Mouse (Mus musculus) forebrain, embryonic 12.5 days (tissue): ENCODE results near the gene Rora. TPM values are rescaled to one million over a fixed set of nuclear protein-coding genes. Genes with fewer than 3 reads are reported as not detected.

ENCODE experiments used
- ATAC-seq: fragments of 200-750 bp; cut with Nextera tagmentation; 2 replicates; pipeline ENCODE4 v1.8.0; 2017; ENCODE audit warnings: moderate TSS enrichment; ENCODE audit not compliant: low FRiP score
- H3K27ac ChIP-seq: fragments of 300-500 bp; sonication (generic); 2 replicates; pipeline ENCODE4 v1.5.1; 2016; ENCODE audit warnings: mild to moderate bottlenecking
- H3K27me3 ChIP-seq: fragments of 300-500 bp; sonication (generic); 2 replicates; pipeline ENCODE4 v1.6.1; 2016; ENCODE audit warnings: mild to moderate bottlenecking
- H3K36me3 ChIP-seq: fragments of 300-500 bp; sonication (generic); replicated peaks from 2 replicates; pipeline ENCODE4 v1.6.1; 2016; ENCODE audit warnings: mild to moderate bottlenecking
- H3K4me1 ChIP-seq: fragments of 300-500 bp; sonication (generic); 2 replicates; pipeline ENCODE4 v1.6.1; 2016
- H3K4me2 ChIP-seq: fragments of 300-500 bp; sonication (generic); 2 replicates; pipeline ENCODE4 v1.6.1; 2016; ENCODE audit warnings: mild to moderate bottlenecking, moderate library complexity
- H3K4me3 ChIP-seq: fragments of 300-500 bp; sonication (generic); replicated peaks from 2 replicates; pipeline ENCODE4 v1.5.1; 2016; ENCODE audit warnings: mild to moderate bottlenecking
- H3K9ac ChIP-seq: fragments of 300-500 bp; sonication (generic); 2 replicates; pipeline ENCODE4 v1.6.1; 2016; ENCODE audit warnings: mild to moderate bottlenecking
- H3K9me3 ChIP-seq: fragments of 300-500 bp; sonication (generic); 2 replicates; pipeline ENCODE4 v1.6.1; 2016
- WGBS: fragments of 180-500 bp; shearing (Covaris S2); methylation state at CpG from one replicate; pipeline ENCODE4 v1.1.7; 2016; 5-methylcytosine and 5-hydroxymethylcytosine counted together
- polyA plus RNA-seq: library from polyadenylated mRNA; unstranded; fragments of >200 nt; fragmentation: Nextera tagmentation; extraction: Ambion mirVana; gene quantifications from 2 replicates; pipeline ENCODE4 v1.2.1, GENCODE M21; 2016

The Rora gene
- polyA plus RNA-seq, 1 experiment from 2014 or later = 7.3 TPM

- Histone ChIP-seq H3K27me3 (peaks cover 10% of the 10 kb centered on the region), H3K4me3 (no peak overlapping the region), H3K4me2 (no peak overlapping the region), H3K4me1 (peaks cover 15% of the 10 kb centered on the region), H3K9me3 (no peaks in the 10 kb centered on the region), H3K27ac (no peak overlapping the region), H3K9ac (no peak overlapping the region), H3K36me3 (no peaks in the 10 kb centered on the region)
- 90% methylated on average over 11 of the region's 11 CpGs for WGBS
- no peak for ATAC-seq
These were observed 654.4 kb downstream of the Rora start for GRCm38 (mm10) chr9:69307974-69308373.

GRCm38 (mm10) chr9:69310524-69310923 is 656.9 kb downstream of the Rora start:
- no peak overlapping the region for H3K4me2 ChIP-seq
- H3K27ac ChIP-seq = no peak overlapping the region
- peaks cover 9% of the 10 kb centered on the region for H3K27me3 ChIP-seq
- H3K4me3 ChIP-seq = no peak overlapping the region
- H3K4me1 ChIP-seq = peaks cover 8% of the 10 kb centered on the region; the same call in 1 of the 2 replicates
- H3K36me3 ChIP-seq = no peaks in the 10 kb centered on the region
- no peak for ATAC-seq
- H3K9me3 ChIP-seq = no peaks in the 10 kb centered on the region
- H3K9ac ChIP-seq = no peak overlapping the region
- 66% methylated on average over 12 of the region's 12 CpGs for WGBS

- Histone ChIP-seq H3K4me1 (peaks cover 8% of the 10 kb centered on the region; the same call in 1 of the 2 replicates), H3K27ac (no peak overlapping the region), H3K9me3 (no peaks in the 10 kb centered on the region), H3K27me3 (peaks cover 9% of the 10 kb centered on the region), H3K9ac (no peak overlapping the region), H3K36me3 (no peaks in the 10 kb centered on the region), H3K4me3 (no peak overlapping the region), H3K4me2 (no peak overlapping the region)
- ATAC-seq = no peak
- WGBS = 83% methylated on average over 3 of the region's 3 CpGs
These were observed 659.7 kb downstream of the Rora start for GRCm38 (mm10) chr9:69313297-69313696.

GRCm38 (mm10) chr9:69314451-69315210 is 661.0 kb downstream of the Rora start:
- WGBS = 90% methylated on average over 9 of the region's 9 CpGs
- H3K4me1 ChIP-seq = peaks cover 8% of the 10 kb centered on the region; the same call in 1 of the 2 replicates
- H3K27ac ChIP-seq = no peak overlapping the region

GRCm38 (mm10) chr9:69317527-69318115 is 664.0 kb downstream of the Rora start:
- Histone ChIP-seq H3K36me3 (no peaks in the 10 kb centered on the region), H3K9ac (no peak overlapping the region), H3K4me1 (peaks cover 5% of the 10 kb centered on the region; the same call in 1 of the 2 replicates), H3K27me3 (peaks cover 20% of the 10 kb centered on the region), H3K4me2 (no peak overlapping the region), H3K4me3 (no peak overlapping the region), H3K9me3 (no peaks in the 10 kb centered on the region), H3K27ac (no peak overlapping the region)
- ATAC-seq = no peak
- WGBS = 47% methylated on average over 3 of the region's 3 CpGs

More at GRCm38 (mm10) chr9:69314451-69315210, 661.0 kb downstream of the Rora start:
- no peak for ATAC-seq
- no peaks in the 10 kb centered on the region for H3K36me3 ChIP-seq
- peaks cover 16% of the 10 kb centered on the region for H3K27me3 ChIP-seq
- H3K9ac ChIP-seq = no peak overlapping the region
- H3K9me3 ChIP-seq = no peaks in the 10 kb centered on the region
- no peak overlapping the region for H3K4me3 ChIP-seq
- no peak overlapping the region for H3K4me2 ChIP-seq

GRCm38 (mm10) chr9:69319434-69319833 is 665.8 kb downstream of the Rora start:
- no peak overlapping the region for H3K27ac ChIP-seq
- no peak for ATAC-seq
- H3K9me3 ChIP-seq = no peaks in the 10 kb centered on the region
- no peak overlapping the region for H3K4me3 ChIP-seq
- 95% methylated on average over 6 of the region's 6 CpGs for WGBS
- H3K9ac ChIP-seq = no peak overlapping the region
- no peak overlapping the region for H3K4me2 ChIP-seq
- peaks cover 13% of the 10 kb centered on the region for H3K27me3 ChIP-seq
- no peaks in the 10 kb centered on the region for H3K36me3 ChIP-seq
- no peaks in the 10 kb centered on the region for H3K4me1 ChIP-seq

- Histone ChIP-seq H3K36me3 (no peaks in the 10 kb centered on the region), H3K27ac (no peak overlapping the region), H3K9ac (no peak overlapping the region), H3K4me2 (no peak overlapping the region), H3K27me3 (peaks cover 13% of the 10 kb centered on the region), H3K4me1 (no peaks in the 10 kb centered on the region), H3K4me3 (no peak overlapping the region), H3K9me3 (no peaks in the 10 kb centered on the region)
- no peak for ATAC-seq
- 64% methylated on average over 10 of the region's 10 CpGs for WGBS
These were observed 666.5 kb downstream of the Rora start for GRCm38 (mm10) chr9:69319913-69320634.

- 55% methylated on average over 3 of the region's 3 CpGs for WGBS
These were observed 667.0 kb downstream of the Rora start for GRCm38 (mm10) chr9:69320635-69321027.

GRCm38 (mm10) chr9:69321956-69322355 is 668.4 kb downstream of the Rora start:
- ATAC-seq = no peak
- no peak overlapping the region for H3K9ac ChIP-seq
- H3K27me3 ChIP-seq = peaks cover 13% of the 10 kb centered on the region
- H3K9me3 ChIP-seq = no peaks in the 10 kb centered on the region
- H3K4me1 ChIP-seq = peaks cover 3% of the 10 kb centered on the region; the same call in 1 of the 2 replicates
- WGBS = 96% methylated on average over 1 of the region's 1 CpGs
- no peak overlapping the region for H3K4me3 ChIP-seq
- no peak overlapping the region for H3K4me2 ChIP-seq
- no peaks in the 10 kb centered on the region for H3K36me3 ChIP-seq
- no peak overlapping the region for H3K27ac ChIP-seq

More at GRCm38 (mm10) chr9:69320635-69321027, 667.0 kb downstream of the Rora start:
- Histone ChIP-seq H3K4me1 (no peaks in the 10 kb centered on the region), H3K27ac (no peak overlapping the region), H3K36me3 (no peaks in the 10 kb centered on the region), H3K27me3 (peaks cover 13% of the 10 kb centered on the region), H3K4me2 (no peak overlapping the region), H3K4me3 (no peak overlapping the region), H3K9ac (no peak overlapping the region), H3K9me3 (no peaks in the 10 kb centered on the region)
- ATAC-seq = no peak

- H3K4me1 ChIP-seq = peaks cover 6% of the 10 kb centered on the region; the same call in 1 of the 2 replicates
- H3K27me3 ChIP-seq = peaks cover 13% of the 10 kb centered on the region
- H3K9ac ChIP-seq = no peak overlapping the region
- H3K4me3 ChIP-seq = no peak overlapping the region
- H3K27ac ChIP-seq = no peak overlapping the region
- H3K36me3 ChIP-seq = no peaks in the 10 kb centered on the region
- 84% methylated on average over 8 of the region's 8 CpGs for WGBS
- H3K4me2 ChIP-seq = no peak overlapping the region
- H3K9me3 ChIP-seq = no peaks in the 10 kb centered on the region
- ATAC-seq = no peak
These were observed 670.2 kb downstream of the Rora start for GRCm38 (mm10) chr9:69323831-69324230.

GRCm38 (mm10) chr9:69327077-69327476 is 673.5 kb downstream of the Rora start:
- Histone ChIP-seq H3K4me2 (peak overlapping the region; percentile 10; the same call in 1 of the 2 replicates), H3K4me1 (peaks cover 6% of the 10 kb centered on the region; the same call in 1 of the 2 replicates), H3K9me3 (no peaks in the 10 kb centered on the region), H3K36me3 (no peaks in the 10 kb centered on the region), H3K4me3 (no peak overlapping the region), H3K27me3 (no peaks in the 10 kb centered on the region), H3K9ac (no peak overlapping the region), H3K27ac (no peak overlapping the region)
- no peak for ATAC-seq
- WGBS = 40% methylated on average over 9 of the region's 9 CpGs

- no peak for ATAC-seq
- Histone ChIP-seq H3K4me3 (no peak overlapping the region), H3K27me3 (no peaks in the 10 kb centered on the region), H3K36me3 (no peaks in the 10 kb centered on the region), H3K4me2 (no peak overlapping the region), H3K4me1 (peaks cover 6% of the 10 kb centered on the region; the same call in 1 of the 2 replicates), H3K9me3 (no peaks in the 10 kb centered on the region), H3K9ac (no peak overlapping the region), H3K27ac (no peak overlapping the region)
- 95% methylated on average over 7 of the region's 7 CpGs for WGBS
These were observed 674.0 kb downstream of the Rora start for GRCm38 (mm10) chr9:69327591-69327990.
